Mouse (Mus musculus): ENCODE data around the gene Agmat. TPM values are rescaled to one million over a fixed set of nuclear protein-coding genes. Genes with fewer than 3 reads are reported as not detected.

The Agmat gene
- polyA plus RNA-seq, 1 experiment from 2014 or later: 1.4 TPM

DNA sequence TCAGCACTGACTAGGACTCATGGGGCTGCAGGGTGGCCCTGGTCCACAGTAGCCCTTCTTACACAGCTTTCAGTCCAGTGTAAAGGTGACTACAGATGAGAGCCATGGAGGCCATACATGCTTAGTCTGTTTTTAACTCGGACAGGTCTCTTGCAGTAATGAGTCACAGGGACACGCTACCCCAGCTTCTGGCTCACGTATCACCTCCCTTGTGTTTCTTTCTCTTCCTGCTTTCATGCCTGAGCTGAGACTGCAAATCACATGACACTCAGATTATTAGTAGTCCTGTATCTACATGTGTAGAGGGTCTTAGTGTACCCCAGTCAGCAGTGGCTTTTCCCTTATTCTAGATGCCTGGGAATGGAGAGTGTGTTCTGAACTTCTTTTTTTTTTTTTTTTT, 18.5 kb downstream of the Agmat start:
- no peak overlapping the region for H3K9ac ChIP-seq (ENCODE audit: low read depth, low read length)
- H3K4me2 ChIP-seq (ENCODE audit: low read length): no peak overlapping the region
- H3K36me3 ChIP-seq (ENCODE audit: insufficient read depth, low read length): peaks cover 44% of the 10 kb centered on the region
- 91% methylated on average over 3 of the region's 3 CpGs for whole genome bisulfite sequencing
- no peak for DNase-seq (ENCODE audit: low spot score)
- no peaks in the 10 kb centered on the region for H3K27me3 ChIP-seq (ENCODE audit: insufficient read depth, low read length)
- H3K27ac ChIP-seq: no peak overlapping the region
- peaks cover 7% of the 10 kb centered on the region; the same call in 1 of the 2 replicates for H3K4me1 ChIP-seq (replicated peaks; ENCODE audit: insufficient read depth, low read length)
- ATAC-seq (replicated peaks; ENCODE audit: low FRiP score, low read depth): no peak
- no peaks in the 10 kb centered on the region for H3K9me3 ChIP-seq (replicated peaks; ENCODE audit: low read length)
- no peak overlapping the region for H3K4me3 ChIP-seq (replicated peaks; ENCODE audit: low read depth, low read length)
- no peak for TF ChIP-seq CTCF (IDR thresholded peaks at IDR 0.05; ENCODE audit: low read depth)

DNA sequence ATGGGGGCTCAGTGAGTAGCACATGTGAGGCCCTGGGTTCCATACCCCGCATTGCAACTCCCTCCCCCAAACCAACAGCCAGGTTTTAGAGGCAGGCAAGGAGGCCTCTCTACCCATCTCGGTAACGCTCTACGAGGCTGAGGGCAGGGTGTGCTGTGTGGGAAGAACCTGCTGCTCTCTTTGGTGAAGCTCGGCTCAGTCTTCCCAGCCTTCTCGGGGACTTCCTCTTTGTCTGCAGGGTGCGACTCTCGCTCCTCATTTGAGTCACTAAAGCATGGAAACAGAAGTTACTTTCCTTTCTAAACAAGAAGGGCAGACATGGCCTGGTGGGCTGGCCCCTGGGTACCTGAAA, 19.8 kb downstream of the Agmat start:
- H3K36me3 ChIP-seq (ENCODE audit: insufficient read depth, low read length): peaks cover 53% of the 10 kb centered on the region
- H3K27ac ChIP-seq: peak overlapping the region; percentile 65; the same call in 1 of the 2 replicates
- ATAC-seq (replicated peaks; ENCODE audit: low FRiP score, low read depth): no peak
- no peak for DNase-seq (ENCODE audit: low spot score)
- peaks cover 7% of the 10 kb centered on the region; the same call in 1 of the 2 replicates for H3K4me1 ChIP-seq (replicated peaks; ENCODE audit: insufficient read depth, low read length)
- 64% methylated on average over 8 of the region's 8 CpGs for WGBS
- H3K4me3 ChIP-seq (replicated peaks; ENCODE audit: low read depth, low read length): no peak overlapping the region
- no peak for TF ChIP-seq CTCF (IDR thresholded peaks at IDR 0.05; ENCODE audit: low read depth)
- no peak overlapping the region for H3K4me2 ChIP-seq (ENCODE audit: low read length)
- H3K27me3 ChIP-seq (ENCODE audit: insufficient read depth, low read length): no peaks in the 10 kb centered on the region
- H3K9ac ChIP-seq (ENCODE audit: low read depth, low read length): no peak overlapping the region
- no peaks in the 10 kb centered on the region for H3K9me3 ChIP-seq (replicated peaks; ENCODE audit: low read length)

DNA sequence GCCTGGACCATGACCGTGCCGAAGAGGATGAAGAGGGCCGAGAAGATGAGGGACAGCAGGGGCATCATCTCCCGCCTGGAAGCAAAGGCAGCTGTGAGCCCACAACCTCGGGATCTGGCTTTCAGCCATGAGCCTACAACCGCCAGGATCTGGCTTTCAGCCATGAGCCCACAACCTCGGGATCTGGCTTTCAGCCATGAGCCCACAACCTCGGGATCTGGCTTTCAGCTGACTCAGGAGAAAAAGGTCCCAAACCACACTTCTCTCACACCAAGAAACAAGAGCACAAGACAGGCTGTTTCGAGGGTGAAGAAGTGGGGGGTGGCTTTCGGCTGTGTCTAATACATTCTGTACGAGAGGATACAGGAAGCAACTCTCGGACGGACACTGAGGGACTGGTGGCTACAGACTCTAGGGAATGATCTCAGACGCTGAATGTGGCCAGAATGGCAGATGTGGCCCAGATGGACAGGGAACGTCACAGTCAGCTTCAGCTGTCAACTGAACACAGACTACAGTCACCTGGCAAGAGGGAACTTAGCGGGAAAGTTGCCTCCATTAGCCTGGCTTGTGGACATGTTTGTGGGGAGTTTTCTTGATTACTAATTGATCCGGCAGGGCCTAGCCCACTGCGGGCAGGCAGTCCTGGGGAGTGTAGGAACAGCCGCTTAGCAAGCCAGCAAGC, 20.3 kb downstream of the Agmat start:
- no peaks in the 10 kb centered on the region for H3K27me3 ChIP-seq (ENCODE audit: insufficient read depth, low read length)
- no peak for TF ChIP-seq CTCF (IDR thresholded peaks at IDR 0.05; ENCODE audit: low read depth)
- no peak overlapping the region for H3K4me2 ChIP-seq (ENCODE audit: low read length)

DNA sequence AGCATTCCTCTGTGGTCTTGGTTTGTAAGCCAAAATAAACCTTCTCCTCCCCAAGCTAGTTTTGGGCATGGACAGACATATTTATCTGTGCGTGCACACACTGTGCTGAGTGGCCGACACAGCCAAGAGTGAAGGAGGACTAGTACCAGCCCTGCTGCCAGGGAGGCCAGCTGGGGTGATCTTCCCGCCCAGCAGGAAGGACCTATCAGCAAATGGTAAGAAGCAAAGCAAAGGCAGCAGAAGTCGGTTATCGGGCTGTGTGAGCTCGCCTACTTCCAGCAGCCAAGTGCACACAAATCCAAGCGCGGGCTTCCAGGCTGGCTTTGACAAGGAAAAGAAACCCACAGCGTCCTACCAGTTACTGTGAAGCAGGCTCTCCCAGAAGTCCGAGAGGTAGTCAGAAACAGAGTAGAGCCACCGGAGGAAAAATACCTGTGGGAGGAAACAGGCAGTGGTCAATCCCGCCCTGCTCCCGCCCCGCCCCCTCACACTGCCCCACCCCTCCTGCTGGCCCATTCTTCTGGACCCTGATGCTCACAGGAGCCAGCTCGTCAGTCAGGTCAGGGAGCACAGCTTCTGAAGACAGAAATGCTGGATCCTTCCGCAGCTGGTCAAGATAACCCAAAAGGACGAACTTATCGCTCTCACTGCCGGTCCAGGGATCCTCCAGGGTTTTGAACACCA, 21.0 kb downstream of the Agmat start:
- Histone ChIP-seq H3K27ac (peak overlapping the region; percentile 65), H3K4me3 (replicated peaks; ENCODE audit: low read depth, low read length) (no peak overlapping the region), H3K9me3 (replicated peaks; ENCODE audit: low read length) (no peaks in the 10 kb centered on the region), H3K9ac (ENCODE audit: low read depth, low read length) (no peak overlapping the region), H3K27me3 (ENCODE audit: insufficient read depth, low read length) (no peaks in the 10 kb centered on the region), H3K4me2 (ENCODE audit: low read length) (no peak overlapping the region), H3K36me3 (ENCODE audit: insufficient read depth, low read length) (peaks cover 50% of the 10 kb centered on the region), H3K4me1 (replicated peaks; ENCODE audit: insufficient read depth, low read length) (peaks cover 7% of the 10 kb centered on the region; the same call in 1 of the 2 replicates)
- 61% methylated on average over 19 of the region's 19 CpGs for WGBS
- no peak for TF ChIP-seq CTCF (IDR thresholded peaks at IDR 0.05; ENCODE audit: low read depth)
- ATAC-seq (replicated peaks; ENCODE audit: low FRiP score, low read depth) (no peak), DNase-seq (ENCODE audit: low spot score) (peak; percentile 35)

More for the DNA sequence above, 20.3 kb downstream of the Agmat start:
- no peak overlapping the region for H3K9ac ChIP-seq (ENCODE audit: low read depth, low read length)
- H3K27ac ChIP-seq: peak overlapping the region; percentile 65; the same call in 1 of the 2 replicates
- H3K4me3 ChIP-seq (replicated peaks; ENCODE audit: low read depth, low read length): no peak overlapping the region
- peaks cover 7% of the 10 kb centered on the region; the same call in 1 of the 2 replicates for H3K4me1 ChIP-seq (replicated peaks; ENCODE audit: insufficient read depth, low read length)
- DNase-seq (ENCODE audit: low spot score) (peak; percentile 67), ATAC-seq (replicated peaks; ENCODE audit: low FRiP score, low read depth) (no peak)
- WGBS: 55% methylated on average over 19 of the region's 19 CpGs
- peaks cover 53% of the 10 kb centered on the region for H3K36me3 ChIP-seq (ENCODE audit: insufficient read depth, low read length)
- H3K9me3 ChIP-seq (replicated peaks; ENCODE audit: low read length): no peaks in the 10 kb centered on the region

DNA sequence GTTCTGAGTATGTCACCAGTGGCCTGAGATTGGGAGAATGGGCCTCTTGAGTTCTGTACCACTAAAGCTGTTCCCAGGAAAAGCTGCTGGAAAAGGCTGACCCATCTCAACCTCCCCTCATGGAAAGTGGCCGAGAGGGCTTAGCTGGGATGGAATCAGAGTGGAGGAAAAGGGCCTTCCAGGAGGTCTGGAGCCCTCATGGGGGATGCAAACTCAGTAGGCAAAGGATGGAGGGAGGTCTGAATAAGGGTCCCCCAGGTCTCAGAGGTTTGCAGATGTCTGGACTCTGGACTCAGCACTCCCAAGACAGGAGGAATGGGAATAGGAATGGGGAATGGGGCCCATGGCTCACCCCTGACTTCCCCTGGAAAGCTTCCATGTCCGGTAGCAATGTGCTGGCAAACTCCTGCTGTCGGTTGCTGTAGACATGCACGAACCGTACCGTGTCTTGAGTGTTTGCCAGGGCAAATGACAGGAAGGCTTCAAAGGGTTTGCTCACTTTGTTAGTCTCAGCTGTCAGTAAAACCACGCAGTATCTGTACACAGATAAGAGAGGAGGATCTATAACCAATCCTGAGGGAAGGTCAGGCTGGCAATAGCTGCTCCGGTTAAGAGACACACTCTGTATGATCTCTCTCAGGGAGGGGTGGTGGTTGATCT, 23.2 kb downstream of the Agmat start:
- no peak for TF ChIP-seq CTCF (IDR thresholded peaks at IDR 0.05; ENCODE audit: low read depth)
- no peak for ATAC-seq (replicated peaks; ENCODE audit: low FRiP score, low read depth)
- Histone ChIP-seq H3K36me3 (ENCODE audit: insufficient read depth, low read length) (peaks cover 57% of the 10 kb centered on the region), H3K27me3 (ENCODE audit: insufficient read depth, low read length) (no peaks in the 10 kb centered on the region), H3K4me3 (replicated peaks; ENCODE audit: low read depth, low read length) (no peak overlapping the region), H3K4me1 (replicated peaks; ENCODE audit: insufficient read depth, low read length) (peaks cover 7% of the 10 kb centered on the region; the same call in 1 of the 2 replicates), H3K4me2 (ENCODE audit: low read length) (no peak overlapping the region), H3K9ac (ENCODE audit: low read depth, low read length) (no peak overlapping the region), H3K27ac (no peak overlapping the region), H3K9me3 (replicated peaks; ENCODE audit: low read length) (no peaks in the 10 kb centered on the region)
- WGBS: 90% methylated on average over 8 of the region's 8 CpGs
- DNase-seq (ENCODE audit: low spot score): no peak

DNA sequence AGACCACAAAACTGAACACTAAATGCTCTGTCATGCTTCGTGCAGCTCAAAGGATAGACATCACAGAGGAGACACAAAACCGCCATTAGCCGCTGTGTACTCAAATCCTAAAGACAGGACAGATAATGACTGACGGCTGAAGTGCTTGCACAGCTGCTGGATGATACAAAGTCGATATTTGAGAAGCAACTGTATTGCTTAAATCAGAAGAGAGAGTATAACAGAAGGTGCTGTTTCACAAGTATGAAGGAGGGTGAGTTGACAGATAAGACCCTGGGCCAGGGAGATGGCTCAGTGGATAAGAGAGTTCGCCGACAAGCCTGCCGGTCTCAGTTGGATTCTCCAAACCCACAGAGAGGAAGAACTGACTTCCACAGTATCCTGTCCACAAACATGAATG, 25.4 kb downstream of the Agmat start:
- WGBS: 92% methylated on average over 8 of the region's 8 CpGs
- H3K4me2 ChIP-seq (ENCODE audit: low read length): no peak overlapping the region
- no peak for DNase-seq (ENCODE audit: low spot score)
- H3K4me3 ChIP-seq (replicated peaks; ENCODE audit: low read depth, low read length): no peak overlapping the region
- H3K36me3 ChIP-seq (ENCODE audit: insufficient read depth, low read length): peaks cover 72% of the 10 kb centered on the region
- no peak overlapping the region for H3K27ac ChIP-seq
- H3K9ac ChIP-seq (ENCODE audit: low read depth, low read length): no peak overlapping the region
- ATAC-seq (replicated peaks; ENCODE audit: low FRiP score, low read depth): no peak
- no peaks in the 10 kb centered on the region for H3K9me3 ChIP-seq (replicated peaks; ENCODE audit: low read length)
- TF ChIP-seq CTCF (IDR thresholded peaks at IDR 0.05; ENCODE audit: low read depth): no peak
- peaks cover 7% of the 10 kb centered on the region; the same call in 1 of the 2 replicates for H3K4me1 ChIP-seq (replicated peaks; ENCODE audit: insufficient read depth, low read length)
- no peaks in the 10 kb centered on the region for H3K27me3 ChIP-seq (ENCODE audit: insufficient read depth, low read length)
